Mouse (Mus musculus) splenic B cell, adult 2 months (primary cell): ENCODE results near the gene Ppm1m.

ENCODE experiments used
- DNase-seq: peaks from one replicate; pipeline ENCODE4 v3.0.0-alpha.2; 2011; ENCODE audit warnings: low read depth, low spot score
- H3K27me3 ChIP-seq: 2 replicates; pipeline ENCODE4 v1.6.1; 2012; ENCODE audit warnings: mild to moderate bottlenecking, low read length, moderate library complexity, mixed read lengths; ENCODE audit not compliant: control insufficient read depth, poor library complexity, insufficient read depth, severe bottlenecking
- H3K36me3 ChIP-seq: 2 replicates; pipeline ENCODE4 v1.6.1; 2012; ENCODE audit warnings: mild to moderate bottlenecking, low read length, moderate library complexity, mixed read lengths; ENCODE audit not compliant: control insufficient read depth, poor library complexity, insufficient read depth, severe bottlenecking

Gene Ppm1m

GRCm38 (mm10) chr9:106227790-106228429, 28.4 kb upstream of the Ppm1m start:
- Histone ChIP-seq H3K36me3 (peaks cover 14% of the 10 kb centered on the region), H3K27me3 (no peaks in the 10 kb centered on the region)
- no peak for DNase-seq

GRCm38 (mm10) chr9:106226151-106226682, 26.7 kb upstream of the Ppm1m start:
- no peaks in the 10 kb centered on the region for H3K27me3 ChIP-seq
- DNase-seq = peak; percentile 47
- peaks cover 14% of the 10 kb centered on the region for H3K36me3 ChIP-seq

- H3K27me3 ChIP-seq = no peaks in the 10 kb centered on the region
- H3K36me3 ChIP-seq = peaks cover 14% of the 10 kb centered on the region
- DNase-seq = no peak
These were observed 26.1 kb upstream of the Ppm1m start for GRCm38 (mm10) chr9:106225469-106226150.

GRCm38 (mm10) chr9:106222994-106223393, 23.4 kb upstream of the Ppm1m start:
- DNase-seq = peak; percentile 56
- Histone ChIP-seq H3K36me3 (peaks cover 12% of the 10 kb centered on the region), H3K27me3 (no peaks in the 10 kb centered on the region)

GRCm38 (mm10) chr9:106222261-106222851, 22.8 kb upstream of the Ppm1m start, which contains the start of gene Tlr9:
Tlr9 (plus strand) TSS chr9:106222598.
- H3K36me3 ChIP-seq = peaks cover 8% of the 10 kb centered on the region
- DNase-seq = peak; percentile 95
- H3K27me3 ChIP-seq = no peaks in the 10 kb centered on the region

GRCm38 (mm10) chr9:106220894-106221523, 21.5 kb upstream of the Ppm1m start:
- H3K36me3 ChIP-seq = peaks cover 7% of the 10 kb centered on the region

GRCm38 (mm10) chr9:106216971-106217370, 17.4 kb upstream of the Ppm1m start:
- Histone ChIP-seq H3K36me3 (peaks cover 10% of the 10 kb centered on the region), H3K27me3 (no peaks in the 10 kb centered on the region)
- no peak for DNase-seq

More at GRCm38 (mm10) chr9:106220894-106221523, 21.5 kb upstream of the Ppm1m start:
- DNase-seq = peak; percentile 48
- no peaks in the 10 kb centered on the region for H3K27me3 ChIP-seq

- peak; percentile 41 for DNase-seq
- Histone ChIP-seq H3K36me3 (peaks cover 10% of the 10 kb centered on the region), H3K27me3 (no peaks in the 10 kb centered on the region)
These were observed 16.0 kb upstream of the Ppm1m start for GRCm38 (mm10) chr9:106215341-106216125.

GRCm38 (mm10) chr9:106212594-106212981, 13.0 kb upstream of the Ppm1m start:
- Histone ChIP-seq H3K27me3 (no peaks in the 10 kb centered on the region), H3K36me3 (peaks cover 13% of the 10 kb centered on the region)
- DNase-seq = no peak

GRCm38 (mm10) chr9:106211680-106212593, 12.4 kb upstream of the Ppm1m start:
- Histone ChIP-seq H3K36me3 (peaks cover 13% of the 10 kb centered on the region), H3K27me3 (no peaks in the 10 kb centered on the region)
- DNase-seq = peak; percentile 95

- no peaks in the 10 kb centered on the region for H3K27me3 ChIP-seq
- DNase-seq = no peak
- H3K36me3 ChIP-seq = peaks cover 13% of the 10 kb centered on the region
These were observed 11.5 kb upstream of the Ppm1m start for GRCm38 (mm10) chr9:106210853-106211609.

- Histone ChIP-seq H3K36me3 (peaks cover 11% of the 10 kb centered on the region), H3K27me3 (no peaks in the 10 kb centered on the region)
- DNase-seq = no peak
These were observed 10.4 kb upstream of the Ppm1m start for GRCm38 (mm10) chr9:106209954-106210353.

GRCm38 (mm10) chr9:106208181-106208580, 8.6 kb upstream of the Ppm1m start:
- Histone ChIP-seq H3K36me3 (peaks cover 8% of the 10 kb centered on the region), H3K27me3 (no peaks in the 10 kb centered on the region)
- DNase-seq = no peak
